8 mouse cellular contexts compared by ENCODE assay signal in the genomic region with DNA sequence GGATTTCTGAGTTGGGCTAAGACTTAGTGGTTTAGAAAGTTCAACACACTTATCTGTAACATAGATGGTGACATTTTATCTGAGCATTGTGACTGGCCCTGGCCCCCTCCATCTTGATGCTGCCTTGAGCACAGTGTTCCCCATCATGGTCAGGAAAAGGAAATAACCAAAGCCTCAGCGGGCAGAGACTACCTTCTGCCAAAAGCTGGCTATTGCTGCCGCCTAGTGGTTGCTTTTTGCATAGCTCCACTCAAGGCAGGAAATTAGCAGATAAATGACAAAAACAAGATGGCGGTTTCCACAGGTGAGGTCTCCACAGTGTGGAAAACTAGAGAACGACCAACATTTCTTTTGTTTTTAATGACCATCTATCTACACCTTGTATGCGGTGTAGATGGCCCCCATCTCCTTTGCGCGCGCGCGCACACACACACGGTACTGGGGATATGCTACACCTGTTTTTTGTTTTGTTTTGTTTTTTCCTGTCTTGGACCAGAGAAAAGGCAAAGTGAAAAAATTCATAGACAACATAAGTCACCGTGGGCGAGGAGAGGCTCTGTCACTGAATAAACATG. TPM values are rescaled to one million over a fixed set of nuclear protein-coding genes. Genes with fewer than 3 reads are reported as not detected.
DNase-seq lines count a peak whose midpoint lies in the region; ATAC-seq and TF ChIP-seq lines count a peak whose summit lies in the region.

No protein-coding gene starts in this region.

- 47% methylated on average over 13 of the region's 13 CpGs for WGBS in heart, embryonic 10.5 days
- WGBS in hindbrain, embryonic 14.5 days, result 54% methylated on average over 13 of the region's 13 CpGs

- no peaks in the 10 kb centered on the region for H3K27me3 ChIP-seq in heart, embryonic 10.5 days (ENCODE audit: insufficient read depth, poor library complexity, severe bottlenecking)
- no peaks in the 10 kb centered on the region for H3K27me3 ChIP-seq in hindbrain, embryonic 14.5 days (ENCODE audit: control insufficient read depth, insufficient read depth, low read length)

- no peaks in the 10 kb centered on the region for H3K9me3 ChIP-seq in heart, embryonic 10.5 days
- H3K9me3 ChIP-seq in hindbrain, embryonic 14.5 days (ENCODE audit: control insufficient read depth, low read length), result no peaks in the 10 kb centered on the region

- peak; percentile 94 for DNase-seq in heart, adult 11 months
- no peak for DNase-seq in heart, embryonic 10.5 days (ENCODE audit: low spot score)
- peak; percentile 56 for DNase-seq in fibroblast of lung, adult 2 months (ENCODE audit: low read depth)
- peak; percentile 72 for DNase-seq in hindbrain, embryonic 14.5 days (ENCODE audit: low spot score)
- peak; percentile 67 to 91 for DNase-seq in layer of hippocampus, postnatal 25 days (ENCODE audit: extremely low spot score in 1 of 2, low spot score in 1 of 2)
- peak; percentile 78 to 89 for DNase-seq in spleen, postnatal 10 days (ENCODE audit: low spot score in 2 of 2)

- peak; percentile 86 for TF ChIP-seq CTCF in bone marrow macrophage, adult 2 months (IDR thresholded peaks at IDR 0.05; ENCODE audit: low read depth, low read length)

- peaks cover 16% of the 10 kb centered on the region; the same call in 1 of the 2 replicates for H3K4me1 ChIP-seq in heart, embryonic 10.5 days
- peaks cover 18% of the 10 kb centered on the region for H3K4me1 ChIP-seq in bone marrow macrophage, adult 2 months (ENCODE audit: control insufficient read depth, insufficient read depth, low read length)
- H3K4me1 ChIP-seq in hindbrain, embryonic 14.5 days (replicated peaks; ENCODE audit: control insufficient read depth, insufficient read depth, low read length), result no peaks in the 10 kb centered on the region

- no peak for ATAC-seq in hindbrain, embryonic 14.5 days (ENCODE audit: low FRiP score)
- ATAC-seq in megakaryocyte progenitor cell, adult 5-6 weeks (replicated peaks; ENCODE audit: poor library complexity), result peak; percentile 63

- no peak overlapping the region for H3K4me3 ChIP-seq in heart, embryonic 10.5 days
- H3K4me3 ChIP-seq in bone marrow macrophage, adult 2 months (ENCODE audit: insufficient read depth, low read length), result no peak overlapping the region
- H3K4me3 ChIP-seq in hindbrain, embryonic 14.5 days (replicated peaks; ENCODE audit: low read length), result no peak overlapping the region

- H3K27ac ChIP-seq in heart, embryonic 10.5 days, result no peak overlapping the region
- no peak overlapping the region for H3K27ac ChIP-seq in bone marrow macrophage, adult 2 months (ENCODE audit: insufficient read depth, low read depth, low read length)
- H3K27ac ChIP-seq in hindbrain, embryonic 14.5 days, result no peak overlapping the region

- H3K4me2 ChIP-seq in hindbrain, embryonic 14.5 days (replicated peaks), result no peak overlapping the region

- H3K36me3 ChIP-seq in heart, embryonic 10.5 days, result no peaks in the 10 kb centered on the region
- H3K36me3 ChIP-seq in hindbrain, embryonic 14.5 days (replicated peaks; ENCODE audit: control insufficient read depth, insufficient read depth), result no peaks in the 10 kb centered on the region

- no peak overlapping the region for H3K9ac ChIP-seq in hindbrain, embryonic 14.5 days

- no peak for TF ChIP-seq POLR2A in bone marrow macrophage, adult 2 months (IDR thresholded peaks at IDR 0.05; ENCODE audit: borderline replicate concordance, low read depth, low read length)

RNA-seq across cellular contexts. Expression of gene Slc36a3, which starts 7.4 kb away (rescaled TPM):
- not detected in 2 replicates for polyA plus RNA-seq in heart, embryonic 10.5 days (2016; fragmentation: Nextera tagmentation; extraction: Ambion mirVana)
- not detected in 2 replicates for polyA plus RNA-seq in bone marrow macrophage, adult 2 months (2012; ENCODE audit: insufficient read depth, insufficient read length, missing spikeins)
- polyA plus RNA-seq in hindbrain, embryonic 14.5 days (2014; fragmentation: Nextera tagmentation; extraction: Ambion mirVana), result not detected in 2 replicates
- not detected for total RNA-seq in layer of hippocampus, postnatal 25 days (2021)
- total RNA-seq in megakaryocyte progenitor cell, adult 5-6 weeks (2015), result not detected in 2 replicates
- 0.14 TPM in 1 of 2 replicates, not detected in the other for total RNA-seq in megakaryocyte progenitor cell, adult 5-6 weeks (2017)

RNA-seq across cellular contexts. Expression of gene Slc36a2, which starts 26.0 kb away (rescaled TPM):
- 2.2 and 2.8 TPM in 2 replicates for polyA plus RNA-seq in heart, embryonic 10.5 days (2016; fragmentation: Nextera tagmentation; extraction: Ambion mirVana)
- 2.4 and 3.3 TPM in 2 replicates for polyA plus RNA-seq in bone marrow macrophage, adult 2 months (2012; ENCODE audit: insufficient read depth, insufficient read length, missing spikeins)
- polyA plus RNA-seq in hindbrain, embryonic 14.5 days (2014; fragmentation: Nextera tagmentation; extraction: Ambion mirVana), result 0.70 and 0.99 TPM in 2 replicates
- under 1 TPM in 1 of 2 experiments, not detected in 1; 0.10 TPM for total RNA-seq in layer of hippocampus, postnatal 25 days (2021)
- 3.1 and 4.7 TPM in 2 replicates for total RNA-seq in megakaryocyte progenitor cell, adult 5-6 weeks (2015)
- total RNA-seq in megakaryocyte progenitor cell, adult 5-6 weeks (2017), result 1.7 and 2.6 TPM in 2 replicates

RNA-seq across cellular contexts. Expression of gene Slc36a1, which starts 45.3 kb away (rescaled TPM):
- polyA plus RNA-seq in heart, embryonic 10.5 days (2016; fragmentation: Nextera tagmentation; extraction: Ambion mirVana), result 1.3 TPM in 2 replicates
- polyA plus RNA-seq in bone marrow macrophage, adult 2 months (2012; ENCODE audit: insufficient read depth, insufficient read length, missing spikeins), result 38.7 and 44.3 TPM in 2 replicates
- 4.8 and 5.2 TPM in 2 replicates for polyA plus RNA-seq in hindbrain, embryonic 14.5 days (2014; fragmentation: Nextera tagmentation; extraction: Ambion mirVana)
- 10 to 100 TPM; 59.3 to 61.5 TPM for total RNA-seq in layer of hippocampus, postnatal 25 days (2021)
- total RNA-seq in megakaryocyte progenitor cell, adult 5-6 weeks (2015), result 24.6 and 25.4 TPM in 2 replicates
- 10.7 and 12.4 TPM in 2 replicates for total RNA-seq in megakaryocyte progenitor cell, adult 5-6 weeks (2017)
